Mouse (Mus musculus) intestine, embryonic 16.5 days (tissue): ENCODE measurements around the gene Oxsm. TPM values are rescaled to one million over a fixed set of nuclear protein-coding genes. Genes with fewer than 3 reads are reported as not detected.

Source experiments
- ATAC-seq: fragments of 200-750 bp; cut with Nextera tagmentation; 2 replicates; pipeline ENCODE4 v1.8.0; 2017; ENCODE audit warnings: moderate TSS enrichment, moderate library complexity
- H3K27ac ChIP-seq: fragments of 300-500 bp; sonication (generic); 2 replicates; pipeline ENCODE4 v1.5.1; 2014; ENCODE audit warnings: mild to moderate bottlenecking, low read length
- H3K27me3 ChIP-seq: fragments of 300-500 bp; sonication (generic); replicated peaks from 2 replicates; pipeline ENCODE4 v1.6.1; 2014; ENCODE audit warnings: low read length, control low read depth, mixed read lengths; ENCODE audit not compliant: control insufficient read depth, insufficient read depth
- H3K36me3 ChIP-seq: fragments of 300-500 bp; sonication (generic); 2 replicates; pipeline ENCODE4 v1.6.1; 2014; ENCODE audit warnings: low read length, control low read depth; ENCODE audit not compliant: control insufficient read depth, insufficient read depth
- H3K4me1 ChIP-seq: fragments of 300-500 bp; sonication (generic); 2 replicates; pipeline ENCODE4 v1.6.1; 2014; ENCODE audit warnings: low read length, control low read depth, mixed read lengths; ENCODE audit not compliant: control insufficient read depth, insufficient read depth
- H3K4me2 ChIP-seq: fragments of 300-500 bp; sonication (generic); 2 replicates; pipeline ENCODE4 v1.6.1; 2014; ENCODE audit warnings: low read depth, low read length, control low read depth
- H3K4me3 ChIP-seq: fragments of 300-500 bp; sonication (generic); 2 replicates; pipeline ENCODE4 v1.5.1; 2014; ENCODE audit warnings: mild to moderate bottlenecking, low read length
- H3K9ac ChIP-seq: fragments of 300-500 bp; sonication (generic); 2 replicates; pipeline ENCODE4 v1.6.1; 2014; ENCODE audit warnings: low read depth, low read length
- H3K9me3 ChIP-seq: fragments of 300-500 bp; sonication (generic); 2 replicates; pipeline ENCODE4 v1.6.1; 2016; ENCODE audit warnings: low read length, control low read depth; ENCODE audit not compliant: control insufficient read depth
- WGBS: fragments of 180-500 bp; shearing (Covaris S2); extraction: QIAGEN DNeasy Blood & Tissue Kit; methylation state at CpG from one replicate; pipeline ENCODE4 v1.1.7; 2014; 5-methylcytosine and 5-hydroxymethylcytosine counted together
- polyA plus RNA-seq: library from polyadenylated mRNA; unstranded; fragments of >200 nt; fragmentation: Nextera tagmentation; extraction: Ambion mirVana; gene quantifications from 2 replicates; pipeline ENCODE4 v1.2.1, GENCODE M21; 2015

The Oxsm gene
- polyA plus RNA-seq, 1 experiment from 2014 or later: 3.7 TPM

GRCm38 (mm10) chr14:16245127-16245526, 4.5 kb downstream of the Oxsm start:
- no peaks in the 10 kb centered on the region for H3K9me3 ChIP-seq
- no peak overlapping the region for H3K27ac ChIP-seq
- no peaks in the 10 kb centered on the region for H3K36me3 ChIP-seq
- no peak overlapping the region for H3K4me3 ChIP-seq
- WGBS: 62% methylated on average over 1 of the region's 1 CpGs
- H3K4me2 ChIP-seq: no peak overlapping the region
- H3K9ac ChIP-seq: no peak overlapping the region
- H3K4me1 ChIP-seq: peaks cover 2% of the 10 kb centered on the region; the same call in 1 of the 2 replicates
- no peaks in the 10 kb centered on the region for H3K27me3 ChIP-seq
- no peak for ATAC-seq

- Histone ChIP-seq H3K27me3 (no peaks in the 10 kb centered on the region), H3K27ac (0 out of 2 replicates have a peak overlapping the region, but pooled peaks have one; percentile 14), H3K9me3 (no peaks in the 10 kb centered on the region), H3K4me1 (peaks cover 2% of the 10 kb centered on the region; the same call in 1 of the 2 replicates), H3K4me3 (no peak overlapping the region), H3K9ac (no peak overlapping the region), H3K36me3 (no peaks in the 10 kb centered on the region), H3K4me2 (peak overlapping the region; percentile 50; the same call in 1 of the 2 replicates)
- WGBS: 51% methylated on average over 2 of the region's 2 CpGs
- no peak for ATAC-seq
These were observed 5.2 kb downstream of the Oxsm start for GRCm38 (mm10) chr14:16244370-16244769.

- Histone ChIP-seq H3K4me2 (peak overlapping the region; percentile 50), H3K4me1 (peaks cover 2% of the 10 kb centered on the region; the same call in 1 of the 2 replicates)
- ATAC-seq: peak; percentile 54
These were observed 5.9 kb downstream of the Oxsm start for GRCm38 (mm10) chr14:16243603-16244209.

GRCm38 (mm10) chr14:16242947-16243602, 6.5 kb downstream of the Oxsm start:
- peak; percentile 90 for ATAC-seq
- no peaks in the 10 kb centered on the region for H3K9me3 ChIP-seq
- peak overlapping the region; percentile 69 for H3K9ac ChIP-seq
- H3K4me2 ChIP-seq: peak overlapping the region; percentile 50
- peak overlapping the region; percentile 93 for H3K27ac ChIP-seq
- H3K36me3 ChIP-seq: no peaks in the 10 kb centered on the region
- peak overlapping the region; percentile 52 for H3K4me3 ChIP-seq
- H3K4me1 ChIP-seq: no peaks in the 10 kb centered on the region; the same call in 1 of the 2 replicates
- H3K27me3 ChIP-seq: no peaks in the 10 kb centered on the region
- 3% methylated on average over 34 of the region's 34 CpGs for WGBS

More at GRCm38 (mm10) chr14:16243603-16244209, 5.9 kb downstream of the Oxsm start:
- Histone ChIP-seq H3K36me3 (no peaks in the 10 kb centered on the region), H3K4me3 (peak overlapping the region; percentile 52), H3K27ac (peak overlapping the region; percentile 93), H3K9me3 (no peaks in the 10 kb centered on the region), H3K27me3 (no peaks in the 10 kb centered on the region), H3K9ac (peak overlapping the region; percentile 69)
- 11% methylated on average over 10 of the region's 10 CpGs for WGBS

- Histone ChIP-seq H3K4me1 (no peaks in the 10 kb centered on the region), H3K27me3 (no peaks in the 10 kb centered on the region), H3K4me3 (peak overlapping the region; percentile 52), H3K9me3 (no peaks in the 10 kb centered on the region), H3K9ac (no peak overlapping the region), H3K36me3 (no peaks in the 10 kb centered on the region), H3K27ac (no peak overlapping the region), H3K4me2 (peak overlapping the region; percentile 50)
- WGBS: 93% methylated on average over 10 of the region's 10 CpGs
- ATAC-seq: no peak
These were observed 7.3 kb downstream of the Oxsm start for GRCm38 (mm10) chr14:16242193-16242815.

- no peaks in the 10 kb centered on the region for H3K27me3 ChIP-seq
- H3K9me3 ChIP-seq: no peaks in the 10 kb centered on the region
- ATAC-seq: no peak
- no peak overlapping the region for H3K4me2 ChIP-seq
- H3K36me3 ChIP-seq: no peaks in the 10 kb centered on the region
- H3K27ac ChIP-seq: no peak overlapping the region
- 65% methylated on average over 3 of the region's 3 CpGs for WGBS
- H3K9ac ChIP-seq: no peak overlapping the region
- H3K4me3 ChIP-seq: no peak overlapping the region
- H3K4me1 ChIP-seq: no peaks in the 10 kb centered on the region
These were observed 13.1 kb downstream of the Oxsm start for GRCm38 (mm10) chr14:16236466-16236865.

GRCm38 (mm10) chr14:16233515-16233914, 16.1 kb downstream of the Oxsm start:
- 37% methylated on average over 1 of the region's 1 CpGs for WGBS
- Histone ChIP-seq H3K9me3 (no peaks in the 10 kb centered on the region), H3K4me3 (no peak overlapping the region), H3K4me1 (no peaks in the 10 kb centered on the region), H3K9ac (no peak overlapping the region), H3K27me3 (no peaks in the 10 kb centered on the region), H3K36me3 (no peaks in the 10 kb centered on the region), H3K4me2 (no peak overlapping the region), H3K27ac (no peak overlapping the region)
- ATAC-seq: no peak

GRCm38 (mm10) chr14:16230581-16230980, 19.0 kb downstream of the Oxsm start:
- no peaks in the 10 kb centered on the region for H3K27me3 ChIP-seq
- H3K27ac ChIP-seq: no peak overlapping the region
- H3K4me3 ChIP-seq: no peak overlapping the region
- no peak overlapping the region for H3K9ac ChIP-seq
- H3K4me2 ChIP-seq: no peak overlapping the region
- H3K36me3 ChIP-seq: no peaks in the 10 kb centered on the region
- H3K4me1 ChIP-seq: no peaks in the 10 kb centered on the region
- ATAC-seq: no peak
- H3K9me3 ChIP-seq: no peaks in the 10 kb centered on the region

- ATAC-seq: no peak
- no peaks in the 10 kb centered on the region for H3K9me3 ChIP-seq
- no peak overlapping the region for H3K27ac ChIP-seq
- H3K4me1 ChIP-seq: no peaks in the 10 kb centered on the region
- no peak overlapping the region for H3K4me3 ChIP-seq
- no peak overlapping the region for H3K9ac ChIP-seq
- H3K27me3 ChIP-seq: no peaks in the 10 kb centered on the region
- H3K36me3 ChIP-seq: no peaks in the 10 kb centered on the region
- no peak overlapping the region for H3K4me2 ChIP-seq
- WGBS: 61% methylated on average over 2 of the region's 2 CpGs
These were observed 20.2 kb downstream of the Oxsm start for GRCm38 (mm10) chr14:16229395-16229794.
